19 mouse cellular contexts compared by ENCODE assay signal in genomic region chr11:24338111-24338510, GRCm38 (mm10).
DNase-seq lines count a peak whose midpoint lies in the region; ATAC-seq lines count a peak whose summit lies in the region.
"Had no signal": no experiment of that assay in that cellular context is flagged by ENCODE, and none has a peak within 500 bp of the region (broad histone marks: within the 10 kb centered on the region; RNA-seq: fewer than 3 reads in every experiment).

No protein-coding gene starts in this region.

- DNase-seq in forebrain, embryonic 14.5 days (ENCODE audit: low spot score), result no peak
- peak; percentile 42 for DNase-seq in intestine, embryonic 14.5 days (ENCODE audit: low spot score)
- peak; percentile 25 for DNase-seq in adipocyte (ENCODE audit: low spot score)
- DNase-seq in adrenal gland, postnatal 14 days, result peak; percentile 64
- DNase-seq: B cell, adult 2 months; gastrocnemius, adult 2 months; heart, adult 2 months; layer of hippocampus, postnatal 36 days; lung, adult 2 months; thymus, adult 2 months had no signal

- no peaks in the 10 kb centered on the region for H3K9me3 ChIP-seq in forebrain, embryonic 13.5 days (replicated peaks)
- no peaks in the 10 kb centered on the region for H3K9me3 ChIP-seq in forebrain, embryonic 14.5 days (replicated peaks; ENCODE audit: control insufficient read depth, low read length)
- H3K9me3 ChIP-seq in intestine, embryonic 14.5 days (ENCODE audit: control insufficient read depth, low read length), result no peaks in the 10 kb centered on the region
- H3K9me3 ChIP-seq in intestine, embryonic 16.5 days (ENCODE audit: control insufficient read depth, low read length), result no peaks in the 10 kb centered on the region
- H3K9me3 ChIP-seq: embryonic facial prominence, embryonic 10.5 days; midbrain, embryonic 12.5 days; stomach, embryonic 15.5 days had no signal

- no peak overlapping the region for H3K9ac ChIP-seq in forebrain, embryonic 13.5 days
- no peak overlapping the region for H3K9ac ChIP-seq in forebrain, embryonic 14.5 days (ENCODE audit: low read length)
- H3K9ac ChIP-seq in intestine, embryonic 14.5 days (ENCODE audit: low read length), result no peak overlapping the region
- no peak overlapping the region for H3K9ac ChIP-seq in intestine, embryonic 16.5 days (ENCODE audit: low read depth, low read length)
- H3K9ac ChIP-seq: midbrain, embryonic 12.5 days; stomach, embryonic 15.5 days had no signal

- H3K4me3 ChIP-seq in forebrain, embryonic 13.5 days, result no peak overlapping the region
- no peak overlapping the region for H3K4me3 ChIP-seq in forebrain, embryonic 14.5 days (ENCODE audit: low read depth, low read length)
- no peak overlapping the region for H3K4me3 ChIP-seq in intestine, embryonic 14.5 days (ENCODE audit: low read depth, low read length)
- H3K4me3 ChIP-seq in intestine, embryonic 16.5 days (ENCODE audit: low read length), result no peak overlapping the region
- H3K4me3 ChIP-seq: embryonic facial prominence, embryonic 10.5 days; gastrocnemius, adult 2 months; heart, adult 2 months; midbrain, embryonic 12.5 days; stomach, embryonic 15.5 days had no signal

- H3K36me3 ChIP-seq in forebrain, embryonic 13.5 days (ENCODE audit: poor library complexity, severe bottlenecking), result no peaks in the 10 kb centered on the region
- no peaks in the 10 kb centered on the region for H3K36me3 ChIP-seq in forebrain, embryonic 14.5 days (ENCODE audit: control insufficient read depth, insufficient read depth, low read length)
- no peaks in the 10 kb centered on the region for H3K36me3 ChIP-seq in intestine, embryonic 14.5 days (ENCODE audit: control insufficient read depth, insufficient read depth, low read length)
- no peaks in the 10 kb centered on the region for H3K36me3 ChIP-seq in intestine, embryonic 16.5 days (ENCODE audit: control insufficient read depth, insufficient read depth, low read length)
- H3K36me3 ChIP-seq: embryonic facial prominence, embryonic 10.5 days; midbrain, embryonic 12.5 days; stomach, embryonic 15.5 days had no signal

- WGBS in forebrain, embryonic 13.5 days, result 100% methylated on average over 1 of the region's 1 CpGs
- 81% methylated on average over 1 of the region's 1 CpGs for WGBS in forebrain, embryonic 14.5 days
- WGBS in intestine, embryonic 14.5 days, result 71% methylated on average over 1 of the region's 1 CpGs
- 76% methylated on average over 1 of the region's 1 CpGs for WGBS in intestine, embryonic 16.5 days

- H3K4me2 ChIP-seq in forebrain, embryonic 13.5 days, result no peak overlapping the region
- no peak overlapping the region for H3K4me2 ChIP-seq in forebrain, embryonic 14.5 days (ENCODE audit: low read length)
- no peak overlapping the region for H3K4me2 ChIP-seq in intestine, embryonic 14.5 days (ENCODE audit: low read length)
- H3K4me2 ChIP-seq in intestine, embryonic 16.5 days (ENCODE audit: low read depth, low read length), result no peak overlapping the region
- H3K4me2 ChIP-seq: liver, embryonic 11.5 days; midbrain, embryonic 12.5 days; stomach, embryonic 15.5 days had no signal

- ATAC-seq in forebrain, embryonic 13.5 days, result peak; percentile 48; the same call in 1 of the 2 replicates
- no peak; the same call in 1 of the 2 replicates for ATAC-seq in forebrain, embryonic 14.5 days
- ATAC-seq in intestine, embryonic 14.5 days (replicated peaks; ENCODE audit: low FRiP score, low TSS enrichment, low read depth), result no peak
- no peak; the same call in 1 of the 2 replicates for ATAC-seq in intestine, embryonic 16.5 days
- ATAC-seq in erythroid progenitor cell, adult 5-6 weeks (replicated peaks; ENCODE audit: low FRiP score, poor library complexity, severe bottlenecking), result no peak
- ATAC-seq: inflammation-experienced regulatory T-cells, adult 6 months had no signal

- no peaks in the 10 kb centered on the region; the same call in 1 of the 2 replicates for H3K27me3 ChIP-seq in forebrain, embryonic 13.5 days
- H3K27me3 ChIP-seq in forebrain, embryonic 14.5 days (replicated peaks; ENCODE audit: control insufficient read depth, insufficient read depth, low read length), result no peaks in the 10 kb centered on the region
- no peaks in the 10 kb centered on the region for H3K27me3 ChIP-seq in intestine, embryonic 14.5 days (replicated peaks; ENCODE audit: control insufficient read depth, insufficient read depth, low read length)
- no peaks in the 10 kb centered on the region for H3K27me3 ChIP-seq in intestine, embryonic 16.5 days (replicated peaks; ENCODE audit: control insufficient read depth, insufficient read depth, low read length)
- H3K27me3 ChIP-seq: midbrain, embryonic 12.5 days; stomach, embryonic 15.5 days had no signal

- no peak overlapping the region for H3K27ac ChIP-seq in forebrain, embryonic 13.5 days
- no peak overlapping the region for H3K27ac ChIP-seq in forebrain, embryonic 14.5 days (ENCODE audit: low read depth, low read length)
- no peak overlapping the region for H3K27ac ChIP-seq in intestine, embryonic 14.5 days (ENCODE audit: low read depth)
- no peak overlapping the region for H3K27ac ChIP-seq in intestine, embryonic 16.5 days (ENCODE audit: low read length)
- H3K27ac ChIP-seq: embryonic facial prominence, embryonic 10.5 days; gastrocnemius, adult 2 months; heart, adult 2 months; macrophage; midbrain, embryonic 12.5 days; stomach, embryonic 15.5 days had no signal

- peaks cover 8% of the 10 kb centered on the region for H3K4me1 ChIP-seq in forebrain, embryonic 13.5 days
- no peaks in the 10 kb centered on the region for H3K4me1 ChIP-seq in forebrain, embryonic 14.5 days (ENCODE audit: control insufficient read depth, insufficient read depth, low read length)
- H3K4me1 ChIP-seq in intestine, embryonic 14.5 days (replicated peaks; ENCODE audit: control insufficient read depth, insufficient read depth, low read length), result no peaks in the 10 kb centered on the region
- no peaks in the 10 kb centered on the region; the same call in 1 of the 2 replicates for H3K4me1 ChIP-seq in intestine, embryonic 16.5 days (ENCODE audit: control insufficient read depth, insufficient read depth, low read length)
- H3K4me1 ChIP-seq: stomach, embryonic 15.5 days had no signal
